Mouse (Mus musculus) brain, embryonic 14.5 days (tissue): ENCODE data around the gene Smim24.

Experiments used
- CTCF ChIP-seq: fragments of 200-500 bp; IDR thresholded peaks from 2 replicates; pipeline ENCODE4 v1.5.1; 2012; ENCODE audit warnings: inconsistent platforms, mild to moderate bottlenecking, moderate library complexity, borderline replicate concordance; ENCODE audit not compliant: insufficient read depth, insufficient read length; ENCODE audit errors: extremely low read depth
- POLR2A ChIP-seq: fragments of 200-500 bp; IDR thresholded peaks from 2 replicates; pipeline ENCODE4 v1.6.1; 2012; ENCODE audit warnings: mild to moderate bottlenecking, inconsistent platforms, borderline replicate concordance; ENCODE audit not compliant: poor library complexity, insufficient read depth, insufficient read length, severe bottlenecking; ENCODE audit errors: extremely low read depth

DNA sequence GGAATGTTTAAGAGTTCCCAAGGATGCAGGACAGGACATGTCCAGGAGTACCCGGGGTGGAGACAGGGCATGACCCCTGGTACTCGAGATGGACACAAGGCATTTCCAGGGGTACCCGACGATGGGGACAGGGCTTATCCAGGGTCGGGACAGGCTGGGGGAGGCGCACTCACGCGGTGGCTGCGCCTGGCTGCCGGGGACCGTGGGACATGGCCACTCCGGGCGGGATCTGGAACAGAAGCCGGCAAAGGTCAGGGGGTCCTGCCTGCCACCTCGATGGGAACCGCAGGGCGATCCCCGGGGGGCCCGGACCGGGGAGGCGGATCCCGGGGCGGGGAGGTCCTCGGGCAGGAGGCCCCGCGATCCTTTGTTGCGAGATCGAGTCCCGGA lies 42.9 kb upstream of the Smim24 start:
- TF ChIP-seq CTCF (no peak), POLR2A (no peak)
